Mouse (Mus musculus) embryonic facial prominence, embryonic 14.5 days (tissue): ENCODE measurements around the gene Dnm3. TPM values are rescaled to one million over a fixed set of nuclear protein-coding genes. Genes with fewer than 3 reads are reported as not detected.

Source experiments
- ATAC-seq: fragments of 200-750 bp; cut with Nextera tagmentation; 2 replicates; pipeline ENCODE4 v1.8.0; 2017; ENCODE audit warnings: low read depth, moderate number of reproducible peaks, moderate TSS enrichment
- DNase-seq: peaks from one replicate; pipeline ENCODE4 v3.0.0-alpha.2; 2015; ENCODE audit warnings: low spot score
- H3K27ac ChIP-seq: fragments of 300-500 bp; sonication (generic); replicated peaks from 2 replicates; pipeline ENCODE4 v1.5.1; 2014; ENCODE audit warnings: low read depth, mild to moderate bottlenecking, low read length, moderate library complexity
- H3K27me3 ChIP-seq: fragments of 300-500 bp; sonication (generic); replicated peaks from 2 replicates; pipeline ENCODE4 v1.6.1; 2014; ENCODE audit warnings: low read length; ENCODE audit not compliant: control insufficient read depth, insufficient read depth
- H3K36me3 ChIP-seq: fragments of 300-500 bp; sonication (generic); 2 replicates; pipeline ENCODE4 v1.6.1; 2014; ENCODE audit warnings: low read length, mixed read lengths; ENCODE audit not compliant: control insufficient read depth, insufficient read depth
- H3K4me1 ChIP-seq: fragments of 300-500 bp; sonication (generic); 2 replicates; pipeline ENCODE4 v1.6.1; 2014; ENCODE audit warnings: antibody characterized with exemption, low read length; ENCODE audit not compliant: control insufficient read depth, insufficient read depth
- H3K4me2 ChIP-seq: fragments of 300-500 bp; sonication (generic); 2 replicates; pipeline ENCODE4 v1.6.1; 2014; ENCODE audit warnings: low read depth, mild to moderate bottlenecking, low read length, moderate library complexity, mixed read lengths
- H3K4me3 ChIP-seq: fragments of 300-500 bp; sonication (generic); 2 replicates; pipeline ENCODE4 v1.5.1; 2014; ENCODE audit warnings: low read depth, mild to moderate bottlenecking, low read length
- H3K9ac ChIP-seq: fragments of 300-500 bp; sonication (generic); 2 replicates; pipeline ENCODE4 v1.6.1; 2014; ENCODE audit warnings: low read depth, mild to moderate bottlenecking, low read length, moderate library complexity, mixed read lengths
- H3K9me3 ChIP-seq: fragments of 300-500 bp; sonication (generic); 2 replicates; pipeline ENCODE4 v1.6.1; 2016; ENCODE audit warnings: low read length; ENCODE audit not compliant: control insufficient read depth
- WGBS: fragments of 180-500 bp; shearing (Covaris S2); extraction: QIAGEN DNeasy Blood & Tissue Kit; methylation state at CpG from one replicate; pipeline ENCODE4 v1.1.7; 2014; 5-methylcytosine and 5-hydroxymethylcytosine counted together
- polyA plus RNA-seq: library from polyadenylated mRNA; unstranded; fragments of >200 nt; fragmentation: Nextera tagmentation; extraction: Ambion mirVana; gene quantifications from 2 replicates; pipeline ENCODE4 v1.2.1, GENCODE M21; 2014

The Dnm3 gene
- polyA plus RNA-seq, 1 experiment from 2014 or later: 9.1 TPM

DNA sequence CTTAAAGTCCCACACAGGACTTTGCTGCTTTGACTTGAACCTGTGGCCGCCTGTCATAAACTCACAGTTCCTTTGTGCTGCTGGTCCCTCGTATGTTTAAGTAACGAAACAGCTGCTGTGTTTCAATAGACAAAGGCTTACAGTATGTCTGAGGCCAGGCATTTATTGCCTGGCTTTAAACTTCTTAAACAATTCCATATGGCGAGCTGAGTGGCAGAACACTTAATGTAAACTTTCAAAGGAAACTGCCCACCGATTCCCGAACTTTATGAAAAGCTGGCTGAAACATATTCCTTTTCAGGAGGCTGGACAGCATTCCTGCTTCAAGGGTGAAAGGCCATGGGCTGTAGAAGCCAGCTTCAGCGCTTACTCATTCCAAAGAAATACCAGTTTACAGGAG is 460.9 kb downstream of the Dnm3 start:
- Histone ChIP-seq H3K4me3 (no peak overlapping the region), H3K36me3 (no peaks in the 10 kb centered on the region), H3K9ac (peak overlapping the region; percentile 45; the same call in 1 of the 2 replicates), H3K4me1 (peaks cover 86% of the 10 kb centered on the region), H3K27ac (peak overlapping the region; percentile 97), H3K9me3 (no peaks in the 10 kb centered on the region), H3K4me2 (peak overlapping the region; percentile 8), H3K27me3 (no peaks in the 10 kb centered on the region)
- ATAC-seq: peak; percentile 53
- DNase-seq: peak; percentile 92
- WGBS: 14% methylated on average over 7 of the region's 7 CpGs

DNA sequence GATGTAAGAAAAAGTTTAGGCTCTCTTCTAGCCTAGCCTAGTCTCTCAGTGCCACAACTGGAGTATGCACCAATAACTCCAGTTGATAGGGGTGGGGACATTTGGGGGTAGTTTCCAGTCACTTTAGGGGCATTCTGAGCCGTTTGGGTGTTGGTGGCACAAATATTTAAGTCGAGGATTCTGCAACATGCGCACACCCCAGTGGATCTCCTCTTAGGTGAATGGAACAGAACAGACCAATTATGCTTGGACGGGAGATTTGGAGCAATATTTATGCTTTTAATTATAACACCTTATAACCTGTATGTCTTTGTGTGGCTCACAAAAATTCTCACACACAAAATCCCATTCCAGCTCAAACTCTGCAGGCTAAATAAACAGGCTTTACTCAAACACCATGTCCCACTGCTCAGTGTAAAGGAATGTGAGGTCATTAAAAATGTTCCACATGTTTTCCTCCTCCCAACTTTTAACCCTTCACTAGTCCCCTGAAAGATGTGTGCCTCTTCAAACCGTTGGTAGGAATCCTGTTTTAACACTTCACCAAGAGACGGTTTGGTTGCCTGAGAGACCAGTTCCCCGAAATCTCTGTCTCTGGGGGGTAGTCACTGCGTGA is 462.5 kb downstream of the Dnm3 start:
- H3K27me3 ChIP-seq: no peaks in the 10 kb centered on the region
- DNase-seq (peak; percentile 65), ATAC-seq (no peak)
- H3K4me3 ChIP-seq: no peak overlapping the region
- H3K4me2 ChIP-seq: no peak overlapping the region
- no peaks in the 10 kb centered on the region for H3K9me3 ChIP-seq
- H3K27ac ChIP-seq: peak overlapping the region; percentile 97
- 27% methylated on average over 8 of the region's 8 CpGs for WGBS
- H3K4me1 ChIP-seq: peaks cover 77% of the 10 kb centered on the region
- no peak overlapping the region for H3K9ac ChIP-seq
- no peaks in the 10 kb centered on the region for H3K36me3 ChIP-seq

DNA sequence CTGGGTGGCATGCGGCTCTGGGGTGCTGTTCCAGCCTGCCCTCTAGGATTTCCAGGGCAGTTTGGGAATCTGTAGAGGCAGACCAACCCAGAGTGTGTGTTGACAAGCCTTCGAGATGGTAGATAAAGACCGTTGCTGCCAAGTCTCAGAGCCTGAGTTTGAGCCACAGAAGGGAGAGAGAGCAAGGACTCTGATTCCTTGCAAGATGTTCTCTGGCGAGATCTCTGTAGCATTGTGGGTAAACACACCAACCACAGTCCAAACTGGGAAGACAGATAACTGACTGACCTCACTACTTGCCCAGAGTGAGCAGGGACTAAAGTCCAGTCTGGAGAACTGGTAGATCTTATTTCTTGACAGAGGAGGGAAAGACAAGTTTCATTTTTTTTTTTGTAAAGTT is 464.3 kb downstream of the Dnm3 start:
- Histone ChIP-seq H3K4me1 (peaks cover 75% of the 10 kb centered on the region), H3K4me3 (no peak overlapping the region), H3K27ac (peak overlapping the region; percentile 97), H3K27me3 (no peaks in the 10 kb centered on the region), H3K36me3 (no peaks in the 10 kb centered on the region), H3K4me2 (no peak overlapping the region), H3K9ac (no peak overlapping the region), H3K9me3 (no peaks in the 10 kb centered on the region)
- no peak for ATAC-seq
- DNase-seq: no peak
- WGBS: 75% methylated on average over 4 of the region's 4 CpGs

GRCm38 (mm10) chr1:162011523-162012245 is 466.1 kb downstream of the Dnm3 start:
- WGBS: 68% methylated on average over 16 of the region's 16 CpGs
- ATAC-seq (no peak), DNase-seq (no peak)
- H3K27ac ChIP-seq: peak overlapping the region; percentile 78
- peaks cover 74% of the 10 kb centered on the region for H3K4me1 ChIP-seq
- no peaks in the 10 kb centered on the region for H3K27me3 ChIP-seq
- H3K4me3 ChIP-seq: no peak overlapping the region
- no peak overlapping the region for H3K9ac ChIP-seq
- no peaks in the 10 kb centered on the region for H3K36me3 ChIP-seq
- no peaks in the 10 kb centered on the region for H3K9me3 ChIP-seq
- no peak overlapping the region for H3K4me2 ChIP-seq

DNA sequence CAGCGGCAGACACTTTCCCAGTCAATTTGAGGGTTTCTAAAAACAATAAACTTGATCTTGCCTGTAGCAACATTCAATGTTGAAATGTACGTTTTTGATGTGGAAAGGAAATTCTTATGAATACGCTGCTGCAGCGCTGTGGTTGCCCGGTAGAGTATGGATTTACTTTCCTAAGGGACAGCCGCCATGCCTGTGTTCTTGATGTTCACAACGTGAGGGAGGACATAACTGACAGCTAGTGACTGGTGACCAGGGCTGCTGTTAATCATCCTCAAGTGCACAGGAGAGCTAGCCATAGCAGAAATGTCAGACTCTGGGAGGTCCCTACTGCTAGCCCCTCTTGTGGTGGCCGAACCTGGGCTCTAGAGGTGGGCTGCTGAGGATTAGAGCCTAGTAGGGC is 468.7 kb downstream of the Dnm3 start:
- Histone ChIP-seq H3K27ac (peak overlapping the region; percentile 99), H3K4me2 (peak overlapping the region; percentile 45), H3K9ac (peak overlapping the region; percentile 41), H3K9me3 (no peaks in the 10 kb centered on the region), H3K36me3 (no peaks in the 10 kb centered on the region), H3K27me3 (no peaks in the 10 kb centered on the region), H3K4me1 (peaks cover 69% of the 10 kb centered on the region), H3K4me3 (0 out of 2 replicates have a peak overlapping the region, but pooled peaks have one; percentile 4)
- WGBS: 16% methylated on average over 8 of the region's 8 CpGs
- ATAC-seq (0 out of 2 replicates have a peak, but pooled peaks have one; percentile 6), DNase-seq (no peak)

- no peaks in the 10 kb centered on the region for H3K9me3 ChIP-seq
- H3K4me2 ChIP-seq: peak overlapping the region; percentile 45
- peak; percentile 94 for DNase-seq
- peaks cover 73% of the 10 kb centered on the region for H3K4me1 ChIP-seq
- no peaks in the 10 kb centered on the region for H3K36me3 ChIP-seq
- WGBS: 8% methylated on average over 8 of the region's 8 CpGs
- H3K9ac ChIP-seq: peak overlapping the region; percentile 41
- H3K27me3 ChIP-seq: no peaks in the 10 kb centered on the region
- peak overlapping the region; percentile 4; the same call in 1 of the 2 replicates for H3K4me3 ChIP-seq
- peak overlapping the region; percentile 99 for H3K27ac ChIP-seq
- ATAC-seq: peak; percentile 77
Measured at GRCm38 (mm10) chr1:162008631-162009067, 469.2 kb downstream of the Dnm3 start.

GRCm38 (mm10) chr1:162008208-162008607 is 469.6 kb downstream of the Dnm3 start:
- H3K9ac ChIP-seq: peak overlapping the region; percentile 41
- ATAC-seq: peak; percentile 32
- H3K27me3 ChIP-seq: no peaks in the 10 kb centered on the region
- peak overlapping the region; percentile 99 for H3K27ac ChIP-seq
- H3K4me3 ChIP-seq: peak overlapping the region; percentile 4; the same call in 1 of the 2 replicates
- peak; percentile 91 for DNase-seq
- WGBS: 15% methylated on average over 4 of the region's 4 CpGs
- peaks cover 73% of the 10 kb centered on the region for H3K4me1 ChIP-seq
- H3K36me3 ChIP-seq: no peaks in the 10 kb centered on the region
- peak overlapping the region; percentile 45 for H3K4me2 ChIP-seq
- no peaks in the 10 kb centered on the region for H3K9me3 ChIP-seq

- peak overlapping the region; percentile 26; the same call in 1 of the 2 replicates for H3K9ac ChIP-seq
- no peak overlapping the region for H3K4me3 ChIP-seq
- H3K27ac ChIP-seq: peak overlapping the region; percentile 99
- peaks cover 76% of the 10 kb centered on the region for H3K4me1 ChIP-seq
- 0 out of 2 replicates have a peak overlapping the region, but pooled peaks have one; percentile 1 for H3K4me2 ChIP-seq
- no peaks in the 10 kb centered on the region for H3K27me3 ChIP-seq
- 45% methylated on average over 9 of the region's 9 CpGs for WGBS
- DNase-seq (no peak), ATAC-seq (no peak)
- H3K9me3 ChIP-seq: no peaks in the 10 kb centered on the region
- H3K36me3 ChIP-seq: no peaks in the 10 kb centered on the region
Measured at GRCm38 (mm10) chr1:162006109-162006508, 471.7 kb downstream of the Dnm3 start.
